Mouse (Mus musculus) forebrain, embryonic 11.5 days (tissue): ENCODE data around the gene Snx8. TPM values are rescaled to one million over a fixed set of nuclear protein-coding genes. Genes with fewer than 3 reads are reported as not detected.
"Not testable (repeated sequence)": the region's sequence is repeated elsewhere in the genome, so short reads cannot be mapped to it uniquely, and the experiment has no call there.

Source experiments
- ATAC-seq: fragments of 200-750 bp; cut with Nextera tagmentation; replicated peaks from 2 replicates; pipeline ENCODE4 v1.8.0; 2017; ENCODE audit warnings: moderate TSS enrichment; ENCODE audit not compliant: low FRiP score
- DNase-seq: peaks from one replicate; pipeline ENCODE4 v3.0.0-alpha.2; 2017; ENCODE audit warnings: low spot score
- H3K27ac ChIP-seq: fragments of 300-500 bp; sonication (generic); 2 replicates; pipeline ENCODE4 v1.5.1; 2014; ENCODE audit warnings: low read depth, low read length
- H3K27me3 ChIP-seq: fragments of 300-500 bp; sonication (generic); 2 replicates; pipeline ENCODE4 v1.6.1; 2014; ENCODE audit warnings: mild to moderate bottlenecking, low read length, mixed read lengths; ENCODE audit not compliant: control insufficient read depth, insufficient read depth
- H3K36me3 ChIP-seq: fragments of 300-500 bp; sonication (generic); 2 replicates; pipeline ENCODE4 v1.6.1; 2014; ENCODE audit warnings: mild to moderate bottlenecking, low read length, moderate library complexity, mixed read lengths; ENCODE audit not compliant: control insufficient read depth, insufficient read depth
- H3K4me1 ChIP-seq: fragments of 300-500 bp; sonication (generic); replicated peaks from 2 replicates; pipeline ENCODE4 v1.6.1; 2014; ENCODE audit warnings: low read length, mixed read lengths; ENCODE audit not compliant: control insufficient read depth, insufficient read depth
- H3K4me2 ChIP-seq: fragments of 300-500 bp; sonication (generic); 2 replicates; pipeline ENCODE4 v1.6.1; 2014; ENCODE audit warnings: low read depth, mild to moderate bottlenecking, low read length, moderate library complexity, mixed read lengths; ENCODE audit not compliant: severe bottlenecking
- H3K4me3 ChIP-seq: fragments of 300-500 bp; sonication (generic); 2 replicates; pipeline ENCODE4 v1.5.1; 2014; ENCODE audit warnings: low read depth, low read length
- H3K9ac ChIP-seq: fragments of 300-500 bp; sonication (generic); 2 replicates; pipeline ENCODE4 v1.6.1; 2014; ENCODE audit warnings: low read length
- H3K9me3 ChIP-seq: fragments of 300-500 bp; sonication (generic); 2 replicates; pipeline ENCODE4 v1.6.1; 2016; ENCODE audit warnings: low read length, mixed read lengths; ENCODE audit not compliant: control insufficient read depth
- WGBS: fragments of 180-500 bp; shearing (Covaris S2); extraction: QIAGEN DNeasy Blood & Tissue Kit; methylation state at CpG from one replicate; pipeline ENCODE4 v1.1.7; 2014; 5-methylcytosine and 5-hydroxymethylcytosine counted together
- polyA plus RNA-seq: library from polyadenylated mRNA; unstranded; fragments of >200 nt; fragmentation: Nextera tagmentation; extraction: Ambion mirVana; gene quantifications from 2 replicates; pipeline ENCODE4 v1.2.1, GENCODE M21; 2014

Snx8 gene
- polyA plus RNA-seq, 1 experiment from 2014 or later = 10.6 TPM

GRCm38 (mm10) chr5:140368126-140368525, 20.9 kb downstream of the Snx8 start:
- not testable (repeated sequence) for H3K4me2 ChIP-seq, ATAC-seq, H3K27me3 ChIP-seq, H3K36me3 ChIP-seq, DNase-seq, H3K9me3 ChIP-seq, H3K27ac ChIP-seq, H3K4me3 ChIP-seq, H3K4me1 ChIP-seq, H3K9ac ChIP-seq
- WGBS = 82% methylated on average over 2 of the region's 2 CpGs

- H3K4me3 ChIP-seq = no peak overlapping the region
- no peak overlapping the region for H3K4me2 ChIP-seq
- ATAC-seq = no peak
- H3K9ac ChIP-seq = no peak overlapping the region
- no peak overlapping the region for H3K27ac ChIP-seq
- no peaks in the 10 kb centered on the region for H3K27me3 ChIP-seq
- DNase-seq = no peak
- no peaks in the 10 kb centered on the region for H3K36me3 ChIP-seq
- no peaks in the 10 kb centered on the region for H3K9me3 ChIP-seq
- WGBS = 96% methylated on average over 5 of the region's 5 CpGs
- no peaks in the 10 kb centered on the region for H3K4me1 ChIP-seq
Observed at GRCm38 (mm10) chr5:140364415-140364814, 24.6 kb downstream of the Snx8 start.

DNA sequence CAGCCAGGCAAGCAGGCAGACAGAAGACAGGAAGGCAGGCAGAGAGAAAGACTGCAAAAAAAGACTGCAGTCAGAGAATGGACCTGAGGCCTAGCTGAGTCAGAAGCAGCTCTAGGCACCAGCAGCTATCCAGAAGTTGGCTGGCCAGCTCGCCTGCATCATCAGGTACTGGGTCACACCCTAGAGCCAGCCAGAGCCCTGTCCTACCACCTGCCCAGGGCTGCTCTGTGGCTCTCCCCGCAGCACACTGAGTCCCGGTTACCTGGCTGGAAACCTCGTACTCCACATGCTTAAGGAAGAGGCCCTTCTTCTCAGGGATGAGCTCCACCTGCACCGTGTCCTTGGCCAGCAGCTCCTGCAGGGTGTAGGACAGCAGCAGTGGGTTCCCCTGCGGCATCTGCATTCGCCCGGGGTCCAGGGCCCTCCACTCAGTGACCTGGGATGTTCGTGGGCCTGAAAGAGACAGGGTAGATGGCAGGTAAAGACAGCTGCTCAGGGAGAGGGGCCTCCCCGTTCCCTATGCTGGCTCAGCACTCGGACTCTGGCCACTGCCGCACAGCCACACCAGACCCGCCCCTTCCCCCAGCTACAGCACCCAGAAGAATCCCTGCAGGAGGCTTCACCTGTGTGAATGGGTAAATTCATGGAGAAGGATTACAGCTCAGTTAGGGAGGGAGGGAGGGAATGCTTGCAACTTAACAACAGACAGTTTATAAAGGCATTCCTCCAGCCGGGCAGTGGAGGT, 29.0 kb downstream of the Snx8 start:
- WGBS = 70% methylated on average over 14 of the region's 14 CpGs
- Histone ChIP-seq H3K9me3 (no peaks in the 10 kb centered on the region), H3K36me3 (peaks cover 3% of the 10 kb centered on the region; the same call in 1 of the 2 replicates), H3K4me3 (no peak overlapping the region), H3K4me2 (no peak overlapping the region), H3K27ac (no peak overlapping the region), H3K4me1 (no peaks in the 10 kb centered on the region), H3K27me3 (no peaks in the 10 kb centered on the region), H3K9ac (no peak overlapping the region)
- DNase-seq (no peak), ATAC-seq (no peak)

GRCm38 (mm10) chr5:140357466-140357865, 31.6 kb downstream of the Snx8 start:
- Histone ChIP-seq H3K4me3 (no peak overlapping the region), H3K36me3 (peaks cover 6% of the 10 kb centered on the region; the same call in 1 of the 2 replicates), H3K4me1 (no peaks in the 10 kb centered on the region), H3K9me3 (no peaks in the 10 kb centered on the region), H3K4me2 (no peak overlapping the region), H3K27ac (no peak overlapping the region), H3K27me3 (no peaks in the 10 kb centered on the region), H3K9ac (no peak overlapping the region)
- ATAC-seq (no peak), DNase-seq (no peak)
- 91% methylated on average over 3 of the region's 3 CpGs for WGBS

GRCm38 (mm10) chr5:140355934-140356333, 33.1 kb downstream of the Snx8 start:
- DNase-seq (no peak), ATAC-seq (no peak)
- WGBS = 90% methylated on average over 11 of the region's 11 CpGs
- H3K9me3 ChIP-seq = no peaks in the 10 kb centered on the region
- no peak overlapping the region for H3K9ac ChIP-seq
- no peak overlapping the region for H3K4me3 ChIP-seq
- H3K27ac ChIP-seq = no peak overlapping the region
- no peaks in the 10 kb centered on the region for H3K27me3 ChIP-seq
- H3K4me1 ChIP-seq = no peaks in the 10 kb centered on the region
- H3K4me2 ChIP-seq = no peak overlapping the region
- H3K36me3 ChIP-seq = peaks cover 6% of the 10 kb centered on the region; the same call in 1 of the 2 replicates

DNA sequence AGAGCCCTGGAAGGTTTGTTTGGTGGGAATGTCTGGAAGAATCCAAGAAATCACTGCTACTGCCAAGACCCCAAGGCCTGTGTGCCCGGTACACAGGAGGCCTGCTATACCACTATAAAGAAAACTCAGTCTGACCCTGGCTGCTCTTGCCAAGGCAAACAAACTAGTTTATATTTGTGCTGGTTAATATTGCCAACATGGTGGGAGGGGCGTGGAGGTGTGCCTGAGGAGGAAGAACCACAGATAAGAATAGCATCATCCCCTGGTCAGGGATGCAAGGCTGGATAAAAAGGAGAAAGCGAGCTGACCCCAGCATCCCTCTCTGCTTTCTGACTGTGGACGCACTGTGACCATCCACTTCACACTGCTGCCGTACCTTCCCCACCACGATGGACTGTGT, 36.7 kb downstream of the Snx8 start:
- Histone ChIP-seq H3K4me3 (no peak overlapping the region), H3K4me2 (no peak overlapping the region), H3K4me1 (no peaks in the 10 kb centered on the region), H3K36me3 (peaks cover 3% of the 10 kb centered on the region; the same call in 1 of the 2 replicates), H3K9ac (no peak overlapping the region), H3K27ac (no peak overlapping the region), H3K27me3 (no peaks in the 10 kb centered on the region), H3K9me3 (no peaks in the 10 kb centered on the region)
- 93% methylated on average over 6 of the region's 6 CpGs for WGBS
- no peak for DNase-seq
- no peak for ATAC-seq

DNA sequence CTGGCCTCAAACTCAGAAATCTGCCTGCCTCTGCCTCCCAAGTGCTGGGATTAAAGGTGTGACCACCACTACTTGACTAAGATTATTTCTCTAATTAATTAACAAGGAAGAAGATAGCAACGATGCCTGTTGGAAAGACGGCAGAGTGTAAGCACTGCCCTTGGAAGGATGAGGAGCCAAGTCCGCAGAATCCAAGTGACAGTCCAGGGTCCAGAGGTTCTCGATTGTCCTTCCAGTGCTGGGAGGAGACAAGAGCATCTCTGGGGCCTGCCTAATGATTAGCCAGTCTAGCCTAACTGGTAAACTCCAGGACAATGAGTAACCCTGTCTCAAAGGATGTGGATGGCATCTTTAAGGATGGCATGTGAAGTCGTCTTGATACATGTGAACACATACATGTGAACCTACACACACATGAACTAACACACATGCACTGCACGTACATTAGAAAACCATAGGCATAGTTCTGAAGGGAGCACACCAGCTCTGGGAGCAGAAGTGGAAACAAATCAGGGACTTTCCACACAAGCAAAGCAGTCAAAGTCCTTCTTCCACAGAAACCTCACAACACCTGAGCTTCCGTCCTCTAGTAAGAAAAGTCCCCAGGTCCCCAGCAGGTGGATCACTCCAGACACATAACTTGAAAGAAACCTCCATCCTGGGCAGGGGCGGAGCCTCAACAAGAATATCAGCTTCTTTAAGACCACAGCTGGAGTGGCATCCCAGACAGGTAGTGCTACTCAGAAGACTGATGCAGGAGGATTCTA, 38.1 kb downstream of the Snx8 start:
- no peaks in the 10 kb centered on the region for H3K4me1 ChIP-seq
- H3K4me2 ChIP-seq = no peak overlapping the region
- DNase-seq = no peak
- no peaks in the 10 kb centered on the region for H3K9me3 ChIP-seq
- 92% methylated on average over 8 of the region's 8 CpGs for WGBS
- H3K4me3 ChIP-seq = no peak overlapping the region
- peaks cover 3% of the 10 kb centered on the region; the same call in 1 of the 2 replicates for H3K36me3 ChIP-seq
- no peak for ATAC-seq
- no peaks in the 10 kb centered on the region for H3K27me3 ChIP-seq
- H3K9ac ChIP-seq = no peak overlapping the region
- H3K27ac ChIP-seq = no peak overlapping the region

DNA sequence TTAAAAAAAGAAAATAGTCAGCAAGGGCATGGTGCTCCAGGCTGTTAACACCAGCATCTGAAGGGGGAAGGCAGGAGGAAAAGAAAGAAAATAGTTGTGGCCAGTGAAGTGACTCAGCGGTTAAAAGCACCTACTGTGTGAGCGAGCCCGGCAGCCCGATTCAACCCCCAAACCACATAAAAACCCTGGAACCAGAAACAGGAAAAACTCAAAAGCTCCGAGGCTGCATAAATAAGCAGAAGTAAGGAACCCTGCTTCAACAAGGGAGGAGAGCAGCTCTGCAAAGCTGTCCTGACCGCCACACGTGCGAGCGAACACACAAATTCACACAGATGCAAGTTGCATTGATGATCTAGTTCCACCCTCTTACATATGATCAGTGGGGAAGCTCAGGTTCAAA, 39.2 kb downstream of the Snx8 start:
- 95% methylated on average over 9 of the region's 9 CpGs for WGBS
- peaks cover 3% of the 10 kb centered on the region; the same call in 1 of the 2 replicates for H3K36me3 ChIP-seq

More for the DNA sequence above, 39.2 kb downstream of the Snx8 start:
- no peak for DNase-seq
- no peak for ATAC-seq
- H3K9me3 ChIP-seq = no peaks in the 10 kb centered on the region
- no peak overlapping the region for H3K4me3 ChIP-seq
- no peak overlapping the region for H3K4me2 ChIP-seq
- no peaks in the 10 kb centered on the region for H3K27me3 ChIP-seq
- no peaks in the 10 kb centered on the region for H3K4me1 ChIP-seq
- H3K27ac ChIP-seq = no peak overlapping the region
- H3K9ac ChIP-seq = no peak overlapping the region
